Mouse (Mus musculus): ENCODE measurements at regions not wholly inside any gene's neighbourhood (a gene's known extent, or its start where the extent isn't known, plus 50 kb on each side); places are given as distances from the start of the nearest gene placed in this dataset.

DNA sequence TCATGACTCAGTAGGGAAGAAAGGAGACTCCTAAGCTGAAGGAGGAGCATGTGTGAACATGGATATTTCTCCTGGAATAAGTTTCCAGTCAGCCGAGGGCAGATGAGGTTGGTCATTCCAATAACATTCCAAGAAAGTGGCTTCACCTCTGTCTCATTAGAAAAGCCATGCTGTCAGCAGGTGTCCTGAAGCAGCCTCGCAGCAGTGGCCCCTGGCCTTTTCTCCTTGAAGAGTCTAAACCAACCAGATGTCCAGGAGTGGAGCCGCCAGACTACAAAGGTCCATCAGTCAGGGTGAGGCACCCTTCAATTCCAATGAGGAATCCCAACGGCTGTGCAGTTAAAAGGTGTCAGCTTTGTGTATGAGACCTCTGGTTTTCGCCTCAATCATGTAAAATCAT lies 197.2 kb upstream of the Klf3 start:
- DNase-seq (ENCODE audit: low read depth, low spot score) = no peak

DNA sequence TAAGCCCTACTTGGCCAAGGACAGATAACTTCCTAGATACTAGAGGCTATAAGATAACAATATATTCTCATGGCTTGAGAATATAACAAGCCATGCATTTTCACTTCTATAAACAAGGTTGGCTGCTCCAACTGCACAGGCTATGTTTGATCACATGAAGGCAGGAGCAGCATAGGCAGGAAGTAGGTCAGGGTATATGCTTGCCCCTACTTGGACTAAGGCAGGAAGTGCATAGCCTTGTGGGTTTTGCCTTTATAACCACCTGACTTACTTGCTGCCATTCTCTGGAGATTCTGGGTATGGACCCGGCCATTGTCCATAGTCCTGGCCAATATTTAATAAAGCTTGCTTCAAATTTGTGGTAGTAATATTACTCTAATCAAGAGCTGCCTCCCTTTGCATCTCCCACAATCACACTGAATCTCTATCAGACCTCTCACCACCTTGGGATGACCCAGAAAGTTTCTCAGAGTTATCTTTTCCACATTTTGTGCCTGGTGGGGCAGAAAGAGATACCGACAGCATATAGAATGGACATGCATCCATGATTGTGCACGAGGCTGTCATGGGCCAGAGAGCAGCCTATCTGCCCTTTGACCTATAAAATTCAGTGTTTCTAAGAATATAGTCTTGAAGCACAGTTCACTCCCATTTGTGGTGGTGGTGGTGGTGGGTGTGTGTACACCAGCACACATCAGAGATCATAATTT lies 193.7 kb upstream of the Klf3 start:
- DNase-seq (ENCODE audit: low read depth, low spot score) = no peak

- no peak for DNase-seq (ENCODE audit: low read depth, low spot score)
These were observed 193.0 kb upstream of the Klf3 start for GRCm38 (mm10) chr5:64610146-64610545.

DNA sequence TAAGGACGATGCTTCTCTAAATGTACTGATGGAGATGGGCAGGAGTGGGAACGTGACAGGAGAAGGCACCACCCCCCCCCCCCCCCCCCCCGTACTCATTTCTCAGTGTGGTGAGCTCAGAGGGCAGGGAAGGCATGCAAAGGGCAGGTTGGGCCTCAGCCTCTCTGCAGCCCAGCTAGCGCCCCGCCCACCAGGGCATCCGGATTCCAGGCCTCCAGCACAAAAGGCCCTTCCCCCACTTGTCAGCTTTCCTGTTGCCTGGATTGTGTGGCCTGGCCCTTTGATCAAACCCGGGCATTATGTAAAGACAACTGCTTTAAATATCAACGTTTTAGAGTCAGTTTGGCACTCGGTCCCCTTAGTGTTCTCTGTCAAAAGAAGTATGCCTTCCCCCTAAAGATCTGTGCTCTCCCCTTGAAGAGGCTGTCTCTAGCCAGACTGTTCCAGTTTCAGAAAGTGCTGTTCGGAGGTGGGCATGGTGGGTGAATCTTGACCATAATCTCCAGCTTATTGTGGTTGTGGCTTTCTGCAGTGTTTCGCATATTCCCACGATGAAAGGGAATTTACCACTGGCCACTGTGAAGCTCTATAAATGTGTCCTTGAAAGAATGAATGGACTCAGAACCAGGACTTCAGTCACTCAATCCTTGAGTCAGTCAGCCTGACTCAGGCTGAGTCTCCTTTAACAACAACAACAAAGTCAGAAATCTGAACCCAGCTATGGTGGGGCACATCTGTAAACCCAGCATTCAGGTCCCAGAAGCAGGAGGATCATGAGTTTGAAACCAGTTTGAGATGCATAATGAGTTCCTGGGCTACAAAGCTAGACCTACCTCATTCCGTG lies 192.4 kb upstream of the Klf3 start:
- DNase-seq (ENCODE audit: low read depth, low spot score) = peak; percentile 92

DNA sequence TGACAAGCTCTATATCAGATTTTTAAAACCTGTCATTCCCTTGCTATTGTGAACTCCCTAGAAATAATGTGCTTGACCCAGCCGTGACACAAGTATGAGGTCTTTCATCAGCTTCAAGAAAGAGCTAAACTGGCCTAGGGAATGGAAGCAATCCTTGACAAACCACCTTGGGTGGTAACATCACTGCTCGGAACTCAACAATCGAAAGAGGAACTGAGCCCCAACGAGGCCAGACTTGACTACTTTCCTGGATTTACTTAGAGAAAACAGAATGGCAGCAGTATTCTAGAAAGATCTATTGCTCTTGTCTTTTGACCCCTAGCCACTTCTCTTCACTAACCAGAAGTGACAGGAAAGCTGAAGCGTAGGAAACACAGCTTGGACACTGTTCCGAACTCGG lies 191.2 kb upstream of the Klf3 start:
- DNase-seq (ENCODE audit: low read depth, low spot score) = no peak

DNA sequence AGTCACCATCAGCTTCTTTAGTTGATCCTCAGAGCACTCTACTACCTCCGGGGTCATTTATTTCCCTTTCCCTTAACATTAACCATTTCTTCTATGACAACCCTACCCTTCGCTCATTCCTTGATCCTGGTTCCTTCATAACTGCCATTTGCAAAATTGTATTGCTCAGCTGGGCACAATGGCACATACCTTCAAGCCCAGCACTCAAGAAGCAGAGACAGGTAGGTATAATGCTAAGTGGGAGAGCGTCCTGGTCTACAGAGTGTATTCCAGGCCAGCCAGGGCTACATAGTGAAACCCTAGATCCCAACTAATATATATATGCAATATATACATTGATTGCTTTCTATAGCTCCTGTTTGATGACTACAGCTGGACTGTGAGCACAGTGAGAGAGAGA lies 189.5 kb upstream of the Klf3 start:
- no peak for DNase-seq (ENCODE audit: low read depth, low spot score)

DNA sequence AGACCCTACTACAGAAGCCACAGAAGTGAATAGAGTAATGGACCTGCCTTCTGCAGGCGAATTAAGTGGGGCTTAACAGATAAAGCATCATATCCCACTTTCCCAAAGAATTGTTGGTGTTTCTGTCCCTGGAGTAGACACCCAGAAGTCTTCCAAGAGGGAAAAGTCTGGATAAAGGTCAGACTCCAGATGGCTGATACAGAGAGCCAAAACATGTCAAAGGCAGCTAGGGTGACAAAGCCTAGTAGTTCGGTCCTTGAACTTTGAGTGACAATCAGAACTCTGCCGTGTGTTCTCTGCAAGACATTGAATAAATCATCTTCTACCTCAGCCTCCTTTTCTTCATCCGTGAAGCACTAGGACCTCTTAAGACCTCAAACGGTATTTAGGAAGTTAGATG lies 185.1 kb upstream of the Klf3 start:
- DNase-seq (ENCODE audit: low read depth, low spot score) = no peak

DNA sequence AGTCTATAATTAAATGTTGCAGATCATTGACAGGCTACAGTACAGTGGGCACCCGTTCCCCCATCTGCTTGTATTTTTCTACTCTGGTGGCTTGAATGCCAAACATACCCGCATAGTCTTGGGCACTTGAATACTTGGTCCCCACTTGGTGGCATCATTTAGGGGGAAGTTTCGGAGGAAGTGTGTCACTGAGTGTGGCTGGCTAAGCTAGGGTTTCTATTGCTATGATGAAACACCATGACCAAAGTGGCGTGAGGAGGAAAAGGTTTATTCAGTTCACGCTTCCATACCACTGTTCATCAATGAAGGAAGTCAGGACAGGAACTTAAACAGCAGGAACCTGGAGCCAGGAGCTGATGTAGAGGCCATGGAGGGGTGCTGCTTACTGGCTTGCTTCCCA lies 183.4 kb upstream of the Klf3 start:
- no peak for DNase-seq (ENCODE audit: low read depth, low spot score)

GRCm38 (mm10) chr5:64620726-64621125 lies 182.5 kb upstream of the Klf3 start:
- DNase-seq (ENCODE audit: low read depth, low spot score) = no peak

GRCm38 (mm10) chr5:64621386-64621785 lies 181.8 kb upstream of the Klf3 start:
- no peak for DNase-seq (ENCODE audit: low read depth, low spot score)

GRCm38 (mm10) chr5:64623653-64624052 lies 179.5 kb upstream of the Klf3 start:
- DNase-seq (ENCODE audit: low read depth, low spot score) = peak; percentile 31

GRCm38 (mm10) chr5:64624205-64624604 lies 179.0 kb upstream of the Klf3 start:
- DNase-seq (ENCODE audit: low read depth, low spot score) = no peak

GRCm38 (mm10) chr5:64625421-64625820 lies 177.8 kb upstream of the Klf3 start:
- DNase-seq (ENCODE audit: low read depth, low spot score) = no peak

- no peak for DNase-seq (ENCODE audit: low read depth, low spot score)
These were observed 177.3 kb upstream of the Klf3 start for GRCm38 (mm10) chr5:64625841-64626298.

- peak; percentile 57 for DNase-seq (ENCODE audit: low read depth, low spot score)
These were observed 176.8 kb upstream of the Klf3 start for GRCm38 (mm10) chr5:64626351-64626750.

- DNase-seq (ENCODE audit: low read depth, low spot score) = no peak
These were observed 172.6 kb upstream of the Klf3 start for GRCm38 (mm10) chr5:64630582-64630981.

DNA sequence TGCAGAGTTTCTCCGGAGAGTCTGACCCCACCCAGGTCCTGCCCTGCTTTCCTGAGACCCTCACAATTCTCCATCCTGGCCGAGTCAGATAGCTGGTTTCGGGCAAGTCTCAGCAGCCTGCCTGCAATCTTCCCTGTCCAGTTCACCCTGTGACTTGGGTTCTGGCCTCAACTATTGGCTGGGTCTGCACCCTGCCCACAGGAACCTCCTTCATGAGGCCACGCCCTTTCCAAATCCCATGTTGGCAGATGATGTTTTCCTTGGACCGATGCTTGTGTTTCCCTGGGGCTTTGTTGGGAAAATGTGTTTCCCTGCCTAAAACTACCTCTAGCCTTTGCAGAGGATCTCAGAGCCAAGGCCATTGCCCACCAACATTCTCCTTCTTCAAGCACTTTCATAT lies 171.0 kb upstream of the Klf3 start:
- no peak for DNase-seq (ENCODE audit: low read depth, low spot score)

DNA sequence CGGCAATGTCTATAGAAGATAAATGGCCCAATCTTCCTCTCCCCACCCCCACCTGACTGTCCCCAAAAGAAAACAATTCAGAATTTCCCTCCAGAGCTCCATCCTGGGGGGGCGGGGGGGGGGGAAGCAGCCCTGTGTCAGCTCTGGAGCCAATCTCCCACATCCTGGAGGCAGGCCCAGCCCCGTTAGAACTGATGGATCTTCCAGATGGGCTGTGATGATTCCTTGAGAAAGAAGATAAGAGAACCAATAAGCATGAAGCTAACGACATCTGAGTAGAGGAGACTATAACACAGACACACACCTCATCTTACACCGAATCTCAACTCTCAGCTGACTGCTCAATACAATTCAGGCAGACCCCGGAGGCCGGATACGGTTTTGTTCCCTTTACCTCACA lies 169.2 kb upstream of the Klf3 start:
- no peak for DNase-seq (ENCODE audit: low read depth, low spot score)

GRCm38 (mm10) chr5:64634721-64635120 lies 168.5 kb upstream of the Klf3 start:
- DNase-seq (ENCODE audit: low read depth, low spot score) = no peak

DNA sequence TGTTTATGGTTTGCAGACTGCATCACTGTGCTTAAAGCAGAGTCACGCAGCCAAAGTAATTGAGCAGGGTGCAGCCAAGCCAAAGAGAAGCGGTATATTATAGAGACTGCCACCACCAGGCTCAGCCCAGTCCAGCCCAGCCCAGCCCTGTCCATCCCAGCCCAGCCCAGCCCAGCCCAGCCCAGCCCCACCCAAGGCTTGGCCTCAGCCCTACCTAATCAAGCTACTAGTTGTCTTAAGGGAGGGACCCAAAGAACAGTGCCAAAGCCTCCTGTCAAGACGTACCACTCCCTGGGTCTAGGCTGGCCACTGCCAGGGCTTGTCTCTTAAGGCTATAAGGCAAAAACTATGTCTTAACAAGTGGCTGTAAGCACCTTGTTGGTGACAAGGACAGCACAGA lies 166.9 kb upstream of the Klf3 start:
- no peak for DNase-seq (ENCODE audit: low read depth, low spot score)

- no peak for DNase-seq (ENCODE audit: low read depth, low spot score)
These were observed 159.6 kb upstream of the Klf3 start for GRCm38 (mm10) chr5:64643584-64643983.

- peak; percentile 93 for DNase-seq (ENCODE audit: low read depth, low spot score)
These were observed 155.6 kb upstream of the Klf3 start for GRCm38 (mm10) chr5:64647417-64648125.

All from ES-CJ7 (cell line).